Mouse (Mus musculus) layer of hippocampus, postnatal 36 days (tissue): ENCODE data around the gene Bloc1s2. TPM values are rescaled to one million over a fixed set of nuclear protein-coding genes. Genes with fewer than 3 reads are reported as not detected.

ENCODE experiments used
- DNase-seq, 2 experiments: peaks; one replicate each; pipeline ENCODE4 v3.0.0; 2022
- total RNA-seq, 2 experiments: library from RNA; stranded (reverse); gene quantifications; 2 replicates each; pipeline ENCODE4 v1.2.3; 2021

The Bloc1s2 gene
- 10 to 100 TPM; 62.2 to 66.8 TPM for total RNA-seq

DNA sequence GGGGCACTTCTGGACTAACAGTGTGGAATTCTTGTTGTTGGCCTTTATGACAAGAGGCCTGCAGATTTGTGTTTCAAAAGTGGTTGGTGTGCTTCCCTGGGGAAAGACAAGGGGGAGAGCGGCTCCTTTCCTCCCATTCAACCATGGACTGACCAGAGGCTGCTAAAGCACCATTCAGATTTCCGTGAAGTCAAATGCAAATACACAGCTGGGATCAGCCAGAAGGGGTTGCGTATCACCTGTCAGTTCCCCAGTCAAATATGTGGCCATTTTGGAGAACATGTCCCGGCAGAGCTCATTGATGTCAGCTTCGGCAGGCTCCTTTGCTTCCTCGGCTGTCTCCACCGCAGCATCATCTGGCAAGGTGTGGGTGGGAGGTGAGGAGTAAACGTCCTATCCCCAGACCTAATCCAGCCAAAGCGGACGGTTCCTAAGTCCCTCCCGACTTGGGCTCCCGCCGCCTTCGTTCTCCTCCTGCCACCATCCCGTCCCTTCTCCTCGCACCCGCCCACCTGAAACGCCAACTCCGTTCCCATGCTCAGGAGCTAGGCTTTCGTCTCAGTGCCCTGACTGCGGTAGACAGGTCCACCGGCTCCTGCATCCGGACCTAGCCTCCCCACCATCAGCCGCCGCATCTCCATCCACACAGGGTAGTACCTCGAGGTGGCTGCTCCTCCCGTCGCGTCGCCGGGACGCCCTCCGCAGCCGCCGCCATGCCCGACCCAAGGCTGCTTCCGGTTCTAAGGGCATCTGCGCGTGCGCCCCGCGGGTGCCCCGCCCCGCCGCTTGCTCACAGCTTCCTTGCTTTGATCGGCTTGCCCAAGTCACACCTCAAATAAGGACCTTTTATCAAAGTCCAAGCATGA, at the start of gene Bloc1s2:
TSS of gene Bloc1s2 (minus strand) at position 745 of the 866 bp plus-strand sequence.
- DNase-seq = peak; percentile 86 to 88

DNA sequence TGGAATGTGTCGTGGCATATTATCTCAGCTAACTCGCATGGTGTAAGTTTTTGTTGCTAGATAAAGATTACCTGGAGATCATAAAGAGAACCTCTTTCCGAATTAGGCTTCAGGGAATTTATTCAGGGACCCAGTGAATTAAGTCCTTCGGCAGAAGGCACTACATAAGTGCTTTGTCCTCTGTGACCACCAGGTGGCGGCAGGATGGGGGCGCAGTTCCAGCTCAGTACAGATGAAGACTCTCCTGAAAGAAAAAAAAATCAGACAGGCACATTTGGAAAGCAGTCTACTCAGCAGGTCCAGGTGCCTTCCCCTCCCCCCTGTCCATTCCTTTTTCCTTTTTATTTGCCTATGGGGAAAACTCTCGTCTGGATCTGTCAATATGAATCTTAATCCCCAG, 48.9 kb upstream of the Bloc1s2 start:
- DNase-seq = peak; percentile 44 to 69

DNA sequence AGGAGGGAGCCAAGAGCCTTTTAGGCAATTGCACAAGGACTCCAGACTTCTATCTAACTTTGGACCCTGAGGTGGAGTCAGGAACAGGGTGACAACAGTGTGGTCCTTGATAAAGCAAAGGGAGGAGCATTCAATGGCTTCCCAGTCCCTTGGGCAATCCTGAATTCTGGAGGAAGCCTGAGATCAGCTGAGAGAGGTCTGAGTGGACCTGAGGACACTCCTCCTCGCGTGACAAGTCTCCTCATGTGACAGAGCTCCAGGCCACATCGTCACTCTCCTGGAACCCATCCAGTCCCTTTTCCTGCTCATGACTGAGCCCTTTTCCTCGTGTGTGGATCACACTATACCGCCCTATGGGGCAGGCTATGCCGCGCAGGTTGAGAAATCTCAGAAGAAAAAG, 47.7 kb upstream of the Bloc1s2 start:
- no peak for DNase-seq

GRCm38 (mm10) chr19:44192342-44192741, 46.1 kb upstream of the Bloc1s2 start, which contains the start of gene Pkd2l1:
Gene Pkd2l1 (minus strand): TSS chr19:44192442.
- DNase-seq = no peak

DNA sequence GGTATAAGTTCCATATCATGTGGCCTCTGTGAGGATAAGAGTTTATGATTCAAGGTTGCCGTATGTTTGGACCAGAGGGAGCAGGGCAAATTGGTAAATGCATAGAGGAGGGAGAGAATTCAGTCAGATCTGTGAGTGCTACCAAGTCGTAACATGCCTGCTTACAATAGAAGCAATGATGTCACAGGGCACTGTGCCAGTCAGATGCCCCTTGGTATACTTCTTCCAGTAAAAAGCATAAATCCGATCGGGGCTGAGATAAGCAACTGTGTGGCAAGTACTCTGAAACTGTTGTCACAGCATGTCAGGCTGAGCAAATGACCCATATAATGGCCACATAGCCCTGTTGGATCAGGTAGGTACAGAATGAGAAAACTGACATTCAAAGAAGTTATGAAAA, 42.8 kb upstream of the Bloc1s2 start:
- DNase-seq = no peak

GRCm38 (mm10) chr19:44183968-44184367, 37.7 kb upstream of the Bloc1s2 start:
- no peak for DNase-seq

DNA sequence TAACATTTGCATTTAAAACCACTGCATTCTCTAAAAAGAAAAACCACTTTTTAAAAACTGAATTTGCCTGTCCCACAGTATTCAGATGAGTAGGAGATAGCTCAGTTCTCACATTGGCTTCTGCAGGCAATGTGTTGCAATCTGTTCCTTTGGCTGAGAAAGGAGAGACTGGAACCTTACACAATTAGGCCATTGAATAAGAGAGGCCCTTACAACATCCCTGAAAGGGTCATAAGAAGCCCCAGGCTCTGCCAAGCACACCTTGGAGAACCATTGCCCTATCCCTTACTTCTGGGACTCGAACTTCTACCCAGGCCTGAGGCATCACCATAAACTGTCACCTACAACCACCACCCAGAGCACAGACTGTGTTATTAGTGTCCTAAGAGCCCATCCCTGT, 34.3 kb upstream of the Bloc1s2 start:
- no peak for DNase-seq

- DNase-seq = no peak
Observed at GRCm38 (mm10) chr19:44176741-44177140, 30.5 kb upstream of the Bloc1s2 start.

DNA sequence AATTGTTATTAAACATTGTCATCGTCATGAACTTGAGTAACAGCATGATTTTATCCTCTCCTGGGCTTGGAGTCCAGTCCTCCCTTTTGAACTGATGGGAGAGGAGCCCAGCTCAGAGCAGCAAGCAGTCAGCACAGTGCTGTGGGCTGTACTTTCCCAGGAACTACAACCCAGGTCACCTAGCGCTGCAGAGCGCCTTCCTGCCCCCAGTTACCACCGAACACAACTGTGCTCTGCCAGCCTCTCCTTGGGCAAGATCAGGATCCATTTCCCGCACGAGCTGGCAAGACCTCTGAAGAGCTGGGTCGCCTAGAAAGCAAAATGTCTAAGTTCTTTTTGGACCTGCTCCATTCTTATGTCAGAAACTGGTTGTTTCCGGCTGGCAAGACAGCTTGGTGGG, 28.6 kb upstream of the Bloc1s2 start:
- DNase-seq = no peak

GRCm38 (mm10) chr19:44161515-44161914, 15.3 kb upstream of the Bloc1s2 start:
- no peak for DNase-seq

DNA sequence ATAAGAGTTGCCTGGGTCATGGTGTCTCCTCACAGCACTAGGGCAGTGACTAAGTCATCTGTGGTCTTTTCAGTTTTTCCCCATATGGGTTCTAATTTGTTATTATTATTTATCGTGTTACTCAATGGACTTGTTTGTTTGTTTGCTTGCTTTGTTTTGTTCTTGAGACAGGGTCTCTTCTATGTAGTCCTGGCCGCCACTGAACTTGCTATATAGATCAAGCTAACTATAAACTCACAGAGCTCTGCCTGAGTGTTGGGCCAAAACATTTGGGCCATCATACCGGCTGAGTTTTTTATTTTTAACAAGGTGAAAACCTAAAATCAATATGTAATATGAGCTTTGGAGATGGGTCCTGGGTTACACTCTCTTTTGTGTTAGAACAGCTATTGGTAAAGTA, 13.1 kb upstream of the Bloc1s2 start:
- no peak for DNase-seq

GRCm38 (mm10) chr19:44157005-44157404, 10.8 kb upstream of the Bloc1s2 start:
- DNase-seq = no peak

DNA sequence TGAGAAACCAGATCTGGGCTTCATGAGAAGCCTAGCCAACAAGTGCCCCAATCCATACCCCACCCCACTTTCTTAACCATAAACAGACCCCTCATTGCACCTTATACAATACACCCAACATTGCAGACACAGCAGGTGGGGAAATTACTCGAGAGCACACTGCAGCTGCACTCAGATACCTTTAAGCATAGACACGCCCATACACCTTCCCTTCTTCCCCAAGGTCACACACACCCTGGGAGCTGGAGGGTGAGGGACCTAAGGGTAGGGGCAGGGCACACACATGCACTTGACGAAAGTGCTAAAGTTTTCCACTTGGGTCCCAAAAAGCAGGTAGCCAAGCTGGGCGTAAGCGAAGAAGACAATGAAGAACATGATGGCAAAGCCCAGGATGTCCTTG, 7.5 kb upstream of the Bloc1s2 start:
- DNase-seq = no peak

GRCm38 (mm10) chr19:44148991-44149390, 2.7 kb upstream of the Bloc1s2 start:
- DNase-seq = no peak

- DNase-seq = no peak
Observed at GRCm38 (mm10) chr19:44148345-44148744, 2.1 kb upstream of the Bloc1s2 start.

DNA sequence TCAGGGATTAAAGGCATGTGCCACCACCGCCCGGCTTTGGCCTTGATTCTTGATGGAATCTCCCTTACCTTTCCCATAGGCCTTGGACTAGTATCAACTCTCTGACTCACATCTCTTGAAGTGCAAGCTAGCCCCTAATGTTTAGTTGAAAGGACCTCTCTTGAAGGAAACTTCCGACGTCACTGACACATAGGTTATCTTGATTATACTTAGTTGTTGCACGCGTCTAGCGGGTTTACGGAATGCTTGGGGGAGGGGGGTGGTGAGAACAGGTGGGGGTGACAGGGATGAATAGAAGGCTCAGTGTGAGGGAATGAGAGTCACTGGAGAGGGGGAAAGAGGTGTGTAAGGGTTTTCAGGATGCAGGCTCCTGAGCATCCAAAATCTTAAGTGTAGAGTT, 705 bp upstream of the Bloc1s2 start:
- DNase-seq = no peak

DNA sequence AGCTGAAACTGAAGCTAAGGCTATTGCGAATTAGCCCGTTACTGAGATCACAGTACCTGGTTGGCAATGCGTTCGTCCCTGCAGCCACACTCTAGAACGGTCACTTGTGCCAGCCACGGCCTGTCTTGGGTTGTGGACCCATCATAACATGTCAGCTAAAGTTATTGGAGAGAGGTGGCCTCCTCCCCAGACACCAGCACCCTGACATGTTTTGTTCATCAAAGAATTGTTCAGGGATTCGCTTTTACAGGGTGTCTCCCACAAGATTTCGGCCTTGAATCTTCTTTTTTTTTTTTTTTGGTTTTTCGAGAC, 278 bp upstream of the Bloc1s2 start:
- no peak for DNase-seq

DNA sequence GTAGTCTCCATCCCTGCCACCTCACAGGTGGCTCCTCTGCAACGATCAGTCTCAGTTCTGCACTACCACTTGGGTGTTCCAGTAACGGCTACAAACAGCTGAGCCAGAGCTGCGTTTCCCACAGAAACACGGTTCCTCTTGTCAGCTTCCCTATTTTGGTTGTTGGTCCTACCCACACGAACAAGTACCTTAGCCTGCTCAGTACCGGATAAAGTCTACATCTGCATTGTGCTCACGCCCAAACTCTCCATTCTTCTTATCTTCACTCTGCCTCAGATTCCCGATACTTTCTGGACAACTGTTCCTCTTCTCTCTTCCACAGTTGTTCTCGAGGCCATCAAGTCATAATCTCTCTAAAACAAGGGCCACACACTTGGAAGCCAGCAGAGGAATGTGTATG, 1.9 kb downstream of the Bloc1s2 start:
- DNase-seq = no peak

GRCm38 (mm10) chr19:44135960-44136485, 10.2 kb downstream of the Bloc1s2 start:
- DNase-seq = no peak

DNA sequence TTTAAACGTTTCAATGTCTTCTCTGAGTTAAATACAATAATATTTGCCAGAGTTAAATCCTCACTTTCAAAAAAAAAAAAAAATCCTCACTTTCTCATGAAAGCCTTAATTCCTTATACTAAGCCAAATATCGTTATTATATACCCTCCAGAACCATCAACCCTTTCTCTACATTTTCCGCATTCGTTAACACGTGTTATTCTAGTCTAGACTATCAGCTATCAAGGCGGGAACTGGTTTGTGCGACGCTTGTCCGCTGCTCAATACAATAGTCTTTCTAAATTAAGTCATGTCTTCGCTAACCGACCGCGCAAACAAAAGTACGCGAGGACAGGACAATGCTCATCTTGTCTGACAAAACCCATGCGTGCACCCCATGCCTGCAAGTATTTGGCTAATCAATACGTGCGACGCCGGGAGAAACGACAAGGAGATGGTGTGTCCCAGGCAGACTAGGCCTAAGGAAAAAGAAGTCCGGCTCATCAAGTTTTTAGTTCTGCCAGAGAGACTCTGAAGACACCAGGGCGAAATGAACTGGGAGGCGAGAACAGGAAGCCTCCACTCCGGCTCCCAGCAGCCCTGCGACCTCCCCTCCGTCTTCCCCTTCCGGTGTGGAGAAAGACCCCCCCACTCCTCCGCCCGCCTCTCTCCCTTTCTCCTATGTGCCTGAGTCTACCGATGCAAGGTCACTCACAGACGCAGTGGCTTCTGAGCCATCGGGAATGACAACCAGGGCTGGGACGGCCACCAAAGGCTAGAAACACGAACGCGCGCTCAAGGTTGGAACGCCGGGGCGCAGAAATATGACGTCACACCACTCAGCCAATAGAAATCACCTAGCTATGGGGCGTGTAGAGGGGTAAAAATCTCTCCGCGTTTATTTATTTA, 10.9 kb downstream of the Bloc1s2 start, which contains the start of gene Cwf19l1:
TSS of gene Cwf19l1 (minus strand) at position 805 of the 888 bp plus-strand sequence.
- DNase-seq = peak; percentile 82 to 85

DNA sequence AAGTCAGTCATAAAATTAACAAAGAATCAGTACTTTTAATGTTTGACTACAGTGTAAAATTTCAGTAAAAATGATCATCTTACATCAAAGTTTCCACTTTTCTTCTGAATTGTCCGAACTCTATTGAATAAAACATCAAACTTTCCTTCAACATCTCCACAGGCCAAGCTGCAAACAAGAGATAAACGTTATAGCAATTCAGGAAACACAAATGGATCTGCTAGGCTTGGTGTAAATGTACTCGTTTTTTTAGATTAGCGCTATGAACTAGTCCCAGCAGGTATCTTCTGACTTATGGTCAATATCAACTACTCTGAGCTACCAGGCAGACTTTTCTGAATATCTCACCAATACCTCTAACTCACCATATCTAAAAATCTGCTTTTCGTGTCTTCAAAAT, 13.3 kb downstream of the Bloc1s2 start:
- no peak for DNase-seq

GRCm38 (mm10) chr19:44128560-44128959, 17.7 kb downstream of the Bloc1s2 start:
- DNase-seq = no peak
